Mouse (Mus musculus) midbrain, embryonic 12.5 days (tissue): Measurements from ENCODE around the gene Ager. TPM values are rescaled to one million over a fixed set of nuclear protein-coding genes. Genes with fewer than 3 reads are reported as not detected.
A peak's percentile ranks its signal among the peaks of the same experiment; 100 is the strongest.

Experiments
- ATAC-seq: fragments of 200-750 bp; cut with Nextera tagmentation; 2 replicates; pipeline ENCODE4 v1.8.0; 2017; ENCODE audit warnings: low read depth, moderate TSS enrichment, moderate library complexity; ENCODE audit not compliant: low FRiP score
- H3K27ac ChIP-seq: fragments of 300-500 bp; sonication (generic); replicated peaks from 2 replicates; pipeline ENCODE4 v1.5.1; 2016; ENCODE audit warnings: mild to moderate bottlenecking
- H3K27me3 ChIP-seq: fragments of 300-500 bp; sonication (generic); 2 replicates; pipeline ENCODE4 v1.6.1; 2016; ENCODE audit warnings: mild to moderate bottlenecking
- H3K36me3 ChIP-seq: fragments of 300-500 bp; sonication (generic); 2 replicates; pipeline ENCODE4 v1.6.1; 2016
- H3K4me1 ChIP-seq: fragments of 300-500 bp; sonication (generic); 2 replicates; pipeline ENCODE4 v1.6.1; 2016
- H3K4me2 ChIP-seq: fragments of 300-500 bp; sonication (generic); replicated peaks from 2 replicates; pipeline ENCODE4 v1.6.1; 2016; ENCODE audit warnings: mild to moderate bottlenecking, moderate library complexity
- H3K4me3 ChIP-seq: fragments of 300-500 bp; sonication (generic); 2 replicates; pipeline ENCODE4 v1.5.1; 2016; ENCODE audit warnings: mild to moderate bottlenecking
- H3K9ac ChIP-seq: fragments of 300-500 bp; sonication (generic); replicated peaks from 2 replicates; pipeline ENCODE4 v1.6.1; 2016; ENCODE audit warnings: mild to moderate bottlenecking, moderate library complexity
- H3K9me3 ChIP-seq: fragments of 300-500 bp; sonication (generic); 2 replicates; pipeline ENCODE4 v1.6.1; 2016; ENCODE audit warnings: mild to moderate bottlenecking
- WGBS: fragments of 180-500 bp; shearing (Covaris S2); methylation state at CpG from one replicate; pipeline ENCODE4 v1.1.7; 2016; 5-methylcytosine and 5-hydroxymethylcytosine counted together
- polyA plus RNA-seq: library from polyadenylated mRNA; unstranded; fragments of >200 nt; fragmentation: Nextera tagmentation; extraction: Ambion mirVana; gene quantifications from 2 replicates; pipeline ENCODE4 v1.2.1, GENCODE M21; 2016

The Ager gene
- polyA plus RNA-seq, 1 experiment from 2014 or later, result 2.2 TPM

GRCm38 (mm10) chr17:34592581-34593549 is 4.8 kb upstream of the Ager start:
- Histone ChIP-seq H3K27me3 (no peaks in the 10 kb centered on the region), H3K9ac (peak overlapping the region; percentile 99), H3K4me2 (peak overlapping the region; percentile 87), H3K4me1 (peaks cover 80% of the 10 kb centered on the region), H3K9me3 (no peaks in the 10 kb centered on the region), H3K27ac (peak overlapping the region; percentile 99), H3K4me3 (peak overlapping the region; percentile 89), H3K36me3 (peaks cover 21% of the 10 kb centered on the region)
- under 1% methylated on average over 31 of the region's 32 CpGs for WGBS
- peak; percentile 28; the same call in 1 of the 2 replicates for ATAC-seq

GRCm38 (mm10) chr17:34593752-34594525 is 3.7 kb upstream of the Ager start:
- Histone ChIP-seq H3K27me3 (no peaks in the 10 kb centered on the region), H3K9ac (peak overlapping the region; percentile 99), H3K4me1 (peaks cover 76% of the 10 kb centered on the region), H3K36me3 (peaks cover 21% of the 10 kb centered on the region), H3K9me3 (no peaks in the 10 kb centered on the region), H3K4me3 (peak overlapping the region; percentile 89), H3K4me2 (peak overlapping the region; percentile 87), H3K27ac (peak overlapping the region; percentile 99)
- no peak for ATAC-seq
- 53% methylated on average over 34 of the region's 34 CpGs for WGBS

- no peak overlapping the region for H3K4me3 ChIP-seq
- H3K4me1 ChIP-seq, result peaks cover 54% of the 10 kb centered on the region
- H3K4me2 ChIP-seq, result no peak overlapping the region
- no peak overlapping the region for H3K27ac ChIP-seq
- no peak overlapping the region for H3K9ac ChIP-seq
- no peak for ATAC-seq
- H3K27me3 ChIP-seq, result no peaks in the 10 kb centered on the region
- H3K36me3 ChIP-seq, result peaks cover 35% of the 10 kb centered on the region
- 79% methylated on average over 8 of the region's 8 CpGs for WGBS
- no peaks in the 10 kb centered on the region for H3K9me3 ChIP-seq
Measured at GRCm38 (mm10) chr17:34596098-34596497, 1.6 kb upstream of the Ager start.

GRCm38 (mm10) chr17:34599891-34600290 is 2.2 kb downstream of the Ager start:
- Histone ChIP-seq H3K9ac (no peak overlapping the region), H3K27ac (no peak overlapping the region), H3K36me3 (peaks cover 38% of the 10 kb centered on the region), H3K27me3 (no peaks in the 10 kb centered on the region), H3K4me1 (peaks cover 42% of the 10 kb centered on the region), H3K4me2 (no peak overlapping the region), H3K9me3 (no peaks in the 10 kb centered on the region), H3K4me3 (no peak overlapping the region)
- WGBS, result 73% methylated on average over 9 of the region's 9 CpGs
- no peak for ATAC-seq

- no peak for ATAC-seq
- Histone ChIP-seq H3K4me1 (peaks cover 40% of the 10 kb centered on the region), H3K9me3 (no peaks in the 10 kb centered on the region), H3K4me2 (peak overlapping the region; percentile 71), H3K27ac (no peak overlapping the region), H3K27me3 (no peaks in the 10 kb centered on the region), H3K4me3 (no peak overlapping the region), H3K36me3 (peaks cover 24% of the 10 kb centered on the region), H3K9ac (peak overlapping the region; percentile 72; the same call in 1 of the 2 replicates)
- WGBS, result 90% methylated on average over 12 of the region's 12 CpGs
Measured at GRCm38 (mm10) chr17:34601796-34602195, 4.1 kb downstream of the Ager start.

GRCm38 (mm10) chr17:34603375-34604060 is 5.9 kb downstream of the Ager start, which contains the start of gene Rnf5:
Gene Rnf5 (minus strand): TSS chr17:34603690.
- Histone ChIP-seq H3K4me1 (peaks cover 46% of the 10 kb centered on the region), H3K27ac (peak within 1 kb of the TSS; percentile 94), H3K27me3 (no peaks in the 10 kb centered on the region), H3K4me2 (peak within 1 kb of the TSS; percentile 99), H3K36me3 (peaks cover 28% of the 10 kb centered on the region), H3K9me3 (no peaks in the 10 kb centered on the region), H3K4me3 (peak within 1 kb of the TSS; percentile 99), H3K9ac (peak within 1 kb of the TSS; percentile 99)
- ATAC-seq, result peak; percentile 94
- under 1% methylated on average over 30 of the region's 30 CpGs for WGBS

- Histone ChIP-seq H3K9ac (peak within 1 kb of the TSS; percentile 99), H3K27me3 (no peaks in the 10 kb centered on the region), H3K4me1 (peaks cover 49% of the 10 kb centered on the region), H3K4me3 (peak within 1 kb of the TSS; percentile 99), H3K27ac (peak within 1 kb of the TSS; percentile 94), H3K4me2 (peak within 1 kb of the TSS; percentile 99), H3K9me3 (no peaks in the 10 kb centered on the region), H3K36me3 (peaks cover 28% of the 10 kb centered on the region)
- WGBS, result 1% methylated on average over 32 of the region's 35 CpGs
- peak; percentile 88 for ATAC-seq
Measured at GRCm38 (mm10) chr17:34604061-34604508, 6.4 kb downstream of the Ager start, which contains the start of gene Agpat1. Gene Agpat1 (plus strand): TSS chr17:34604262.

- Histone ChIP-seq H3K9ac (peak overlapping the region; percentile 99), H3K36me3 (peaks cover 28% of the 10 kb centered on the region), H3K27me3 (no peaks in the 10 kb centered on the region), H3K4me3 (peak overlapping the region; percentile 99), H3K4me1 (peaks cover 49% of the 10 kb centered on the region), H3K9me3 (no peaks in the 10 kb centered on the region), H3K4me2 (peak overlapping the region; percentile 99), H3K27ac (peak overlapping the region; percentile 94)
- no peak; the same call in 1 of the 2 replicates for ATAC-seq
- WGBS, result 16% methylated on average over 24 of the region's 24 CpGs
Measured at GRCm38 (mm10) chr17:34604511-34605237, 7.0 kb downstream of the Ager start.

GRCm38 (mm10) chr17:34605609-34606008 is 7.9 kb downstream of the Ager start:
- WGBS, result 0% methylated on average over 27 of the region's 30 CpGs

GRCm38 (mm10) chr17:34606186-34607039 is 8.8 kb downstream of the Ager start:
- H3K27ac ChIP-seq, result peak overlapping the region; percentile 94
- no peak for ATAC-seq
- no peaks in the 10 kb centered on the region for H3K9me3 ChIP-seq
- 17% methylated on average over 32 of the region's 32 CpGs for WGBS
- H3K4me3 ChIP-seq, result peak overlapping the region; percentile 99
- peaks cover 23% of the 10 kb centered on the region for H3K36me3 ChIP-seq
- peaks cover 49% of the 10 kb centered on the region for H3K4me1 ChIP-seq
- H3K4me2 ChIP-seq, result peak overlapping the region; percentile 99
- no peaks in the 10 kb centered on the region for H3K27me3 ChIP-seq
- H3K9ac ChIP-seq, result peak overlapping the region; percentile 99

More at GRCm38 (mm10) chr17:34605609-34606008, 7.9 kb downstream of the Ager start:
- peak overlapping the region; percentile 94 for H3K27ac ChIP-seq
- H3K4me3 ChIP-seq, result peak overlapping the region; percentile 99
- peaks cover 23% of the 10 kb centered on the region for H3K36me3 ChIP-seq
- H3K9ac ChIP-seq, result peak overlapping the region; percentile 99
- H3K9me3 ChIP-seq, result no peaks in the 10 kb centered on the region
- ATAC-seq, result peak; percentile 52
- H3K27me3 ChIP-seq, result no peaks in the 10 kb centered on the region
- H3K4me1 ChIP-seq, result peaks cover 49% of the 10 kb centered on the region
- H3K4me2 ChIP-seq, result peak overlapping the region; percentile 99
